Mouse (Mus musculus) liver, postnatal 0 days (tissue): Measurements from ENCODE around the gene Rapgef4.

Experiments used
- CTCF ChIP-seq: sonication (generic); IDR thresholded peaks from 2 replicates; pipeline ENCODE4 v1.5.1; 2016; ENCODE audit warnings: antibody characterized with exemption, low read depth
- EP300 ChIP-seq: IDR thresholded peaks from 2 replicates; pipeline ENCODE4 v1.6.1; 2016; ENCODE audit warnings: antibody characterized with exemption, low read depth, mild to moderate bottlenecking

DNA sequence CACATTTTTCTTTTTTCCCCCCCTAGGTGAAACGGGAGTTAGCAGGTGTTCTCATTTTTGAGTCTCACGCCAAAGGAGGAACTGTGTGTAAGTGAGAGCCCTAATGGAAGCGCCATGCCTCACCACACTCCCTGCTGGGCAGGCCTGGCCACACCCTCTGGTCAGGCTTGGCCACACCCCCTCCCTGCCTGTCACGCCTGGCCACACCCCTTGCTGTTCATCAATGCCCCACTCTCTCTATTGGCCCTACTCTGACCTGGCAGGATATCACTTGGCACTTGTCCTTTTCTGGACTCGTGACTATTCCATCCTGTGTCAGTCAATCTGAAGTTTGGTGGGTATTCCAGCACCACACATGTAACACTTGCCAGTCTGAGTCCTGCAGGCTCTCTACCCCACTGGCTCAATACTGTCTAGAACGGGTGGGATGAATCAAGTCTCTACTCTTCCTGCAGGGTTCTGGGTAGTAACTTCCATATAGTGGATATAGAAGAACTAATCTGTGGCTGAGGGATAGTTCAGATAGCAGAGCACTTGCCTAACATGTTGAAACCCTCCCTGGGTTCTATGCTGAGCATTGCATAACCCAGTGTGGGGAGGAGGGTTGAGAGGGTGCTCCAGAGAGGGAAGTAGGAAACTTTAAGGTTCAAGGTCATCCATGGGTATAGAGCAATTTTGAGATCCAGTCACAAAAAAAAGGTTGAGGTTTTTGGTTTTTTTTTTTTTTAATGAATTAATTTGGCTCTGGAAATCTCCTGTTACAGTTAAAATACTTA lies 215.3 kb downstream of the Rapgef4 start:
- TF ChIP-seq CTCF (no peak), EP300 (no peak)
